Mouse (Mus musculus) embryonic fibroblast, embryonic 13.5 days (primary cell): ENCODE data around the gene Pfdn6.

ENCODE experiments used
- CTCF ChIP-seq: IDR thresholded peaks from 2 replicates; pipeline ENCODE4 v1.5.1; 2011; ENCODE audit warnings: mild to moderate bottlenecking, control low read depth, low read length, moderate library complexity, borderline replicate concordance; ENCODE audit not compliant: insufficient read depth
- POLR2A ChIP-seq: IDR thresholded peaks from 2 replicates; pipeline ENCODE4 v1.6.1; 2011; ENCODE audit warnings: low read depth, mild to moderate bottlenecking, control low read depth, low read length, moderate library complexity

GRCm38 (mm10) chr17:33910346-33911051 lies 29.6 kb downstream of the Pfdn6 start:
- TF ChIP-seq POLR2A (no peak), CTCF (no peak)
